Mouse (Mus musculus) MEL (cell line): ENCODE data around the gene Nrp1. TPM values are rescaled to one million over a fixed set of nuclear protein-coding genes. Genes with fewer than 3 reads are reported as not detected.

Source experiments
- DNase-seq: peaks from one replicate; pipeline ENCODE4 v3.0.0; 2011; ENCODE audit warnings: low read depth, low spot score
- H3K27ac ChIP-seq: 2 replicates; pipeline ENCODE4 v1.5.1; 2012; ENCODE audit warnings: low read depth, mild to moderate bottlenecking, control low read depth, low read length, moderate library complexity; ENCODE audit not compliant: control insufficient read depth
- H3K27me3 ChIP-seq, 2 experiments: fragments of 150-350 bp in 1 of 2; sonication (generic) in 1 of 2; 2 replicates each; pipeline ENCODE4 v1.6.1; 2012; ENCODE audit warnings: low read length in 2 of 2, mild to moderate bottlenecking in 2 of 2, improper control_type of control experiment in 1 of 2, moderate library complexity in 1 of 2; ENCODE audit not compliant: insufficient read depth in 2 of 2, control insufficient read depth in 1 of 2
- H3K36me3 ChIP-seq, 2 experiments: 2 replicates each; pipeline ENCODE4 v1.6.1; 2012 to 2014; ENCODE audit warnings: low read length in 2 of 2, improper control_type of control experiment in 1 of 2, inconsistent platforms in 1 of 2, mild to moderate bottlenecking in 1 of 2; ENCODE audit not compliant: insufficient read depth in 2 of 2, control insufficient read depth in 1 of 2
- H3K4me1 ChIP-seq, 2 experiments: fragments of 150-350 bp in 1 of 2; sonication (generic) in 1 of 2; 2 replicates each; pipeline ENCODE4 v1.6.1; 2012; ENCODE audit warnings: low read length in 2 of 2, improper control_type of control experiment in 1 of 2, mild to moderate bottlenecking in 1 of 2; ENCODE audit not compliant: insufficient read depth in 2 of 2, control insufficient read depth in 1 of 2
- H3K4me3 ChIP-seq, 2 experiments: fragments of 150-350 bp in 1 of 2; sonication (generic) in 1 of 2; 2 replicates each; pipeline ENCODE4 v1.5.1; 2012; ENCODE audit warnings: low read depth in 2 of 2, low read length in 2 of 2, mild to moderate bottlenecking in 2 of 2, moderate library complexity in 2 of 2, control low read depth in 1 of 2, improper control_type of control experiment in 1 of 2; ENCODE audit not compliant: control insufficient read depth in 1 of 2, insufficient read depth in 1 of 2
- H3K79me2 ChIP-seq: 2 replicates; pipeline ENCODE4 v1.6.1; 2012; ENCODE audit warnings: mild to moderate bottlenecking, low read length, moderate library complexity; ENCODE audit not compliant: control insufficient read depth, poor library complexity, insufficient read depth
- H3K9ac ChIP-seq: 2 replicates; pipeline ENCODE4 v1.6.1; 2012; ENCODE audit warnings: low read depth, mild to moderate bottlenecking, control low read depth, low read length, moderate library complexity; ENCODE audit not compliant: control insufficient read depth, poor library complexity, severe bottlenecking
- H3K9me3 ChIP-seq: fragments of 150-350 bp; sonication (generic); replicated peaks from 2 replicates; pipeline ENCODE4 v1.6.1; 2012; ENCODE audit warnings: mild to moderate bottlenecking, low read length, improper control_type of control experiment, moderate library complexity; ENCODE audit not compliant: insufficient read depth
- CHD1 ChIP-seq: IDR thresholded peaks from 2 replicates; pipeline ENCODE4 v1.6.1; 2012; ENCODE audit warnings: low read depth, mild to moderate bottlenecking, inconsistent platforms, low read length, improper control_type of control experiment
- CTCF ChIP-seq, 3 experiments: IDR thresholded peaks in 2 of 3; conservative IDR thresholded peaks in 1 of 3; 2 replicates each; pipeline ENCODE4 v1.5.1; 2011 to 2012; ENCODE audit warnings: low read length in 3 of 3, low read depth in 2 of 3, mild to moderate bottlenecking in 2 of 3, improper control_type of control experiment in 1 of 3, inconsistent platforms in 1 of 3, mixed read lengths in 1 of 3, moderate library complexity in 1 of 3; ENCODE audit not compliant: control insufficient read depth in 1 of 3, insufficient read depth in 1 of 3, poor library complexity in 1 of 3, severe bottlenecking in 1 of 3
- E2F4 ChIP-seq: IDR thresholded peaks from 2 replicates; pipeline ENCODE4 v1.6.1; 2011; ENCODE audit warnings: low read depth, low read length, improper control_type of control experiment, borderline replicate concordance
- EP300 ChIP-seq, 2 experiments: IDR thresholded peaks; 2 replicates each; pipeline ENCODE4 v1.6.1; 2011; ENCODE audit warnings: improper control_type of control experiment in 2 of 2, low read length in 2 of 2, low read depth in 1 of 2, mild to moderate bottlenecking in 1 of 2
- ETS1 ChIP-seq: IDR thresholded peaks from 2 replicates; pipeline ENCODE4 v1.6.1; 2012; ENCODE audit warnings: low read depth, mild to moderate bottlenecking, inconsistent platforms, low read length, improper control_type of control experiment, moderate library complexity
- GABPA ChIP-seq: IDR thresholded peaks from 2 replicates; pipeline ENCODE4 v1.6.1; 2012; ENCODE audit warnings: low read depth, mild to moderate bottlenecking, inconsistent platforms, low read length, improper control_type of control experiment, moderate library complexity
- HCFC1 ChIP-seq: IDR thresholded peaks from 2 replicates; pipeline ENCODE4 v1.6.1; 2012; ENCODE audit warnings: low read depth, mild to moderate bottlenecking, inconsistent platforms, low read length, improper control_type of control experiment, moderate library complexity
- JUND ChIP-seq: IDR thresholded peaks from 2 replicates; pipeline ENCODE4 v1.6.1; 2011; ENCODE audit warnings: low read depth, mild to moderate bottlenecking, improper control_type of control experiment, low read length
- MAFK ChIP-seq: IDR thresholded peaks from 2 replicates; pipeline ENCODE4 v1.6.1; 2011; ENCODE audit warnings: low read depth, mild to moderate bottlenecking, low read length, improper control_type of control experiment, borderline replicate concordance
- MAX ChIP-seq: IDR thresholded peaks from 2 replicates; pipeline ENCODE4 v1.6.1; 2011; ENCODE audit warnings: low read length, improper control_type of control experiment
- MAZ ChIP-seq: IDR thresholded peaks from 2 replicates; pipeline ENCODE4 v1.6.1; 2012; ENCODE audit warnings: low read depth, mild to moderate bottlenecking, inconsistent platforms, low read length, improper control_type of control experiment
- MEF2A ChIP-seq: IDR thresholded peaks from 2 replicates; pipeline ENCODE4 v1.6.1; 2014; ENCODE audit warnings: low read depth, mild to moderate bottlenecking, inconsistent platforms, low read length, improper control_type of control experiment; ENCODE audit not compliant: poor library complexity, insufficient replicate concordance, severe bottlenecking; ENCODE audit errors: extremely low read depth
- MYB ChIP-seq: IDR thresholded peaks from 2 replicates; pipeline ENCODE4 v1.6.1; 2011; ENCODE audit warnings: mild to moderate bottlenecking, low read depth, low read length, improper control_type of control experiment
- MYC ChIP-seq: IDR thresholded peaks from 2 replicates; pipeline ENCODE4 v1.6.1; 2011; ENCODE audit warnings: low read depth, mild to moderate bottlenecking, low read length, improper control_type of control experiment, moderate library complexity
- NRF1 ChIP-seq: IDR thresholded peaks from 2 replicates; pipeline ENCODE4 v1.6.1; 2014; ENCODE audit warnings: low read depth, mild to moderate bottlenecking, inconsistent platforms, low read length, improper control_type of control experiment, moderate library complexity; ENCODE audit not compliant: poor library complexity, insufficient read depth, severe bottlenecking
- POLR2A ChIP-seq, 2 experiments: IDR thresholded peaks; 2 replicates each; pipeline ENCODE4 v1.6.1; 2011 to 2012; ENCODE audit warnings: low read length in 2 of 2, mild to moderate bottlenecking in 2 of 2, control low read depth in 1 of 2, improper control_type of control experiment in 1 of 2, low read depth in 1 of 2, moderate library complexity in 1 of 2; ENCODE audit not compliant: control insufficient read depth in 1 of 2, insufficient read depth in 1 of 2, poor library complexity in 1 of 2
- POLR2AphosphoS2 ChIP-seq: IDR thresholded peaks from 2 replicates; pipeline ENCODE4 v1.6.1; 2011; ENCODE audit warnings: low read length, improper control_type of control experiment
- POLR2AphosphoS5 ChIP-seq: IDR thresholded peaks from 2 replicates; pipeline ENCODE4 v1.6.1; 2012; ENCODE audit warnings: low read depth, borderline replicate concordance, mild to moderate bottlenecking, inconsistent platforms, low read length, moderate library complexity, mixed read lengths
- RAD21 ChIP-seq: IDR thresholded peaks from 2 replicates; pipeline ENCODE4 v1.6.1; 2011; ENCODE audit warnings: mild to moderate bottlenecking, low read depth, low read length, improper control_type of control experiment
- RCOR1 ChIP-seq: IDR thresholded peaks from 2 replicates; pipeline ENCODE4 v1.6.1; 2012; ENCODE audit warnings: low read depth, mild to moderate bottlenecking, inconsistent platforms, low read length, improper control_type of control experiment
- SIN3A ChIP-seq: IDR thresholded peaks from 2 replicates; pipeline ENCODE4 v1.6.1; 2012; ENCODE audit warnings: low read length, improper control_type of control experiment, inconsistent platforms
- TAL1 ChIP-seq: IDR thresholded peaks from 2 replicates; pipeline ENCODE4 v1.6.1; 2012; ENCODE audit warnings: mild to moderate bottlenecking, inconsistent platforms, low read length, moderate library complexity, mixed read lengths
- TCF12 ChIP-seq: IDR thresholded peaks from 2 replicates; pipeline ENCODE4 v1.6.1; 2014; ENCODE audit warnings: low read depth, mild to moderate bottlenecking, inconsistent platforms, low read length, improper control_type of control experiment, moderate library complexity
- UBTF ChIP-seq: IDR thresholded peaks from 2 replicates; pipeline ENCODE4 v1.6.1; 2012; ENCODE audit warnings: low read depth, mild to moderate bottlenecking, inconsistent platforms, low read length, improper control_type of control experiment, moderate library complexity, borderline replicate concordance; ENCODE audit not compliant: insufficient read depth
- USF1 ChIP-seq: IDR thresholded peaks from 2 replicates; pipeline ENCODE4 v1.6.1; 2014; ENCODE audit warnings: low read depth, mild to moderate bottlenecking, inconsistent platforms, low read length, improper control_type of control experiment, moderate library complexity
- ZNF384 ChIP-seq: IDR thresholded peaks from 2 replicates; pipeline ENCODE4 v1.6.1; 2012; ENCODE audit warnings: low read depth, mild to moderate bottlenecking, inconsistent platforms, low read length, improper control_type of control experiment
- polyA plus RNA-seq, 2 experiments: library from polyadenylated mRNA; stranded (reverse) in 1 of 2; unstranded in 1 of 2; fragments of >175 nt in 1 of 2; fragments of >200 nt in 1 of 2; gene quantifications; 2 replicates each; pipeline versions ENCODE4 v1.2.1 to v1.2.4; 2012; ENCODE audit warnings: low replicate concordance in 2 of 2, low read depth in 1 of 2; ENCODE audit not compliant: insufficient read length in 2 of 2, insufficient read depth in 1 of 2, missing spikeins in 1 of 2
- total RNA-seq: library from RNA; depleted of rRNA; stranded (reverse); fragments of 300-350 nt; gene quantifications from 2 replicates; pipeline ENCODE4 v1.2.3, GENCODE M21; 2012

The Nrp1 gene
- total and polyA plus RNA-seq, 3 experiments: not detected

- H3K36me3 ChIP-seq: no peaks in the 10 kb centered on the region
- H3K9ac ChIP-seq: no peak overlapping the region
- TF ChIP-seq GABPA: no peak
- TF ChIP-seq UBTF: no peak
- TF ChIP-seq RCOR1: no peak
- TF ChIP-seq JUND: no peak
- no peak for TF ChIP-seq TAL1
- no peak for TF ChIP-seq MYB
- TF ChIP-seq HCFC1: no peak
- no peak for TF ChIP-seq RAD21
- TF ChIP-seq SIN3A: no peak
- TF ChIP-seq MAX: no peak
- TF ChIP-seq POLR2AphosphoS2: no peak
- no peak for TF ChIP-seq NRF1
- TF ChIP-seq CTCF (IDR thresholded peaks at IDR 0.05 in 2 of 3, conservative IDR thresholded peaks at IDR 0.05 in 1 of 3; ENCODE audit: control insufficient read depth in 1 of 3, insufficient read depth in 1 of 3, low read depth in 2 of 3, low read length in 3 of 3, poor library complexity in 1 of 3, severe bottlenecking in 1 of 3): no peak
- TF ChIP-seq MAZ: no peak
- no peak for TF ChIP-seq ETS1
- TF ChIP-seq ZNF384: no peak
- no peak for TF ChIP-seq MAFK
- TF ChIP-seq USF1: no peak
- no peak overlapping the region for H3K4me3 ChIP-seq
- no peaks in the 10 kb centered on the region for H3K4me1 ChIP-seq
- no peak overlapping the region for H3K27ac ChIP-seq
- no peaks in the 10 kb centered on the region for H3K79me2 ChIP-seq
- H3K9me3 ChIP-seq: no peaks in the 10 kb centered on the region
- no peaks in the 10 kb centered on the region for H3K27me3 ChIP-seq
- DNase-seq: no peak
Observed at GRCm38 (mm10) chr8:128479309-128480013, 121.1 kb downstream of the Nrp1 start.

GRCm38 (mm10) chr8:128480896-128481665 lies 122.7 kb downstream of the Nrp1 start:
- no peak for TF ChIP-seq TCF12
- no peak for TF ChIP-seq GABPA
- TF ChIP-seq POLR2AphosphoS5: no peak
- TF ChIP-seq RAD21: no peak
- no peak for TF ChIP-seq CHD1
- TF ChIP-seq POLR2AphosphoS2: no peak
- TF ChIP-seq JUND: no peak
- no peak for TF ChIP-seq MEF2A
- no peak for TF ChIP-seq RCOR1
- TF ChIP-seq EP300 (IDR thresholded peaks at IDR 0.05; ENCODE audit: low read depth in 1 of 2, low read length in 2 of 2): no peak
- no peak for TF ChIP-seq HCFC1
- TF ChIP-seq UBTF: no peak
- TF ChIP-seq POLR2A (IDR thresholded peaks at IDR 0.05; ENCODE audit: control insufficient read depth in 1 of 2, insufficient read depth in 1 of 2, low read depth in 1 of 2, low read length in 2 of 2, poor library complexity in 1 of 2): no peak
- no peak for TF ChIP-seq MAX
- TF ChIP-seq E2F4: no peak
- no peak for TF ChIP-seq MYC
- no peak overlapping the region for H3K4me3 ChIP-seq
- H3K9ac ChIP-seq: no peak overlapping the region
- H3K79me2 ChIP-seq: no peaks in the 10 kb centered on the region
- no peaks in the 10 kb centered on the region for H3K4me1 ChIP-seq
- no peaks in the 10 kb centered on the region for H3K36me3 ChIP-seq
- H3K9me3 ChIP-seq: no peaks in the 10 kb centered on the region
- H3K27ac ChIP-seq: no peak overlapping the region
- H3K27me3 ChIP-seq: no peaks in the 10 kb centered on the region
- DNase-seq: no peak
